Mouse (Mus musculus): ENCODE data around the gene Iqschfp.

- no peak for TF ChIP-seq CTCF (IDR thresholded peaks at IDR 0.05; ENCODE audit: low read depth, low read length)
- no peak for TF ChIP-seq POLR2A (IDR thresholded peaks at IDR 0.05; ENCODE audit: extremely low read depth, insufficient read depth, low read length)
These were observed 622.7 kb downstream of the Iqschfp start for GRCm38 (mm10) chr3:68514717-68515116.
